Mouse (Mus musculus): ENCODE results near the gene Fgfr2.

DNA sequence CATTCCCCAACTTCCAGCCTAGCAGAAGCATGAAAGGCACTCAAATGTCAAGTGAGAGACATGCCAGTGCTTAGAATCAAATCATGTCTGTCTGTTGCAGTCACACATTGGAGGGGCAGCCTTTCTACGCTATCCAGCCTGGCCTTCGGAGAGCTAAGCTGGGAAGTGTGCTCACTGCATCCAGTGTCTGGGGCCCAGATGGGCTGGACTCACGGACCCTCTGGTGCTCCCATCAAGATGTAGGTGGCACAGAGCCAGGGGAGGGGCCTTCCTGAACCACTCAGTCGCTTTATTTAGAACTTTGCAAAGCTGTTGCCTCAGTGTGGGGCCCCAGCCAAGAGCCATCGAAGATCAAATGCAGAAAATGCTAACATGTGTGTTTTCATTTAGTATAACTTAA lies 2135.0 kb downstream of the Fgfr2 start:
- no peak for TF ChIP-seq MYOG (IDR thresholded peaks at IDR 0.05; ENCODE audit: control insufficient read depth, extremely low read depth, insufficient read length)
- TF ChIP-seq CEBPB (IDR thresholded peaks at IDR 0.05; ENCODE audit: low read depth), result no peak
- no peak for TF ChIP-seq CTCF (IDR thresholded peaks at IDR 0.05; ENCODE audit: control insufficient read depth, insufficient read depth, insufficient read length)
- TF ChIP-seq MYOD1 (IDR thresholded peaks at IDR 0.05; ENCODE audit: control insufficient read depth, insufficient read length, low read depth), result no peak
- no peak for TF ChIP-seq USF1 (IDR thresholded peaks at IDR 0.05; ENCODE audit: low read depth)
- TF ChIP-seq MAX (IDR thresholded peaks at IDR 0.05), result no peak
- TF ChIP-seq FOSL1 (IDR thresholded peaks at IDR 0.05; ENCODE audit: insufficient read depth, low read length, poor library complexity, severe bottlenecking), result no peak
